1 mouse cellular context compared by ENCODE assay signal in the genomic region with DNA sequence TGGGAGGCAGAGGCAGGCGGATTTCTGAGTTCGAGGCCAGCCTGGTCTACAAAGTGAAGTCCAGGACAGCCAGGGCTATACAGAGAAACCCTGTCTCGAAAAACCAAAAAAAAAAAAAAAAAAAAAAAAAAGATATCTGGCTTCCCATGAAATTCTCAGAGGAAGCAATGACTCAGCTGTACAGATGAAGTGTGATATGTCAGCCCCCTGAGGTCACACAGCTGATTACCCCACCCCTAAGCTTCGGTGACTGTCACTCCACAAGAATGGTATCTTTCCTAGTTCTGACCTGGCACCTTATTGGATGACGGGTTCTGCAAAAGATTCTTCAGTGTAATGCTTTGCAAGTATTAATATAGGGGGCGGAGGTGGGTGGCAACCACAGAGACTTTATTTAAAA. TPM values are rescaled to one million over a fixed set of nuclear protein-coding genes. Genes with fewer than 3 reads are reported as not detected.
"Had no signal": no experiment of that assay in that cellular context is flagged by ENCODE, and none has a peak within 500 bp of the region (broad histone marks: within the 10 kb centered on the region; RNA-seq: fewer than 3 reads in every experiment).

No protein-coding gene starts in this region.

RNA-seq across cellular contexts. Expression of gene Rasl11a, which starts 33.0 kb away (rescaled TPM):
- total RNA-seq: liver, adult 2 months had no signal
